Mouse (Mus musculus): ENCODE measurements around the gene Ppig. TPM values are rescaled to one million over a fixed set of nuclear protein-coding genes. Genes with fewer than 3 reads are reported as not detected.

Ppig gene
- 88.9 TPM for total RNA-seq (2023)

GRCm38 (mm10) chr2:69722273-69722649 lies at the start of gene Ppig:
Ppig (plus strand) TSS chr2:69722545.

GRCm38 (mm10) chr2:69712981-69713625 lies 9.2 kb upstream of the Ppig start, which contains the start of gene Fastkd1:
Fastkd1 (minus strand) TSS chr2:69713516.

DNA sequence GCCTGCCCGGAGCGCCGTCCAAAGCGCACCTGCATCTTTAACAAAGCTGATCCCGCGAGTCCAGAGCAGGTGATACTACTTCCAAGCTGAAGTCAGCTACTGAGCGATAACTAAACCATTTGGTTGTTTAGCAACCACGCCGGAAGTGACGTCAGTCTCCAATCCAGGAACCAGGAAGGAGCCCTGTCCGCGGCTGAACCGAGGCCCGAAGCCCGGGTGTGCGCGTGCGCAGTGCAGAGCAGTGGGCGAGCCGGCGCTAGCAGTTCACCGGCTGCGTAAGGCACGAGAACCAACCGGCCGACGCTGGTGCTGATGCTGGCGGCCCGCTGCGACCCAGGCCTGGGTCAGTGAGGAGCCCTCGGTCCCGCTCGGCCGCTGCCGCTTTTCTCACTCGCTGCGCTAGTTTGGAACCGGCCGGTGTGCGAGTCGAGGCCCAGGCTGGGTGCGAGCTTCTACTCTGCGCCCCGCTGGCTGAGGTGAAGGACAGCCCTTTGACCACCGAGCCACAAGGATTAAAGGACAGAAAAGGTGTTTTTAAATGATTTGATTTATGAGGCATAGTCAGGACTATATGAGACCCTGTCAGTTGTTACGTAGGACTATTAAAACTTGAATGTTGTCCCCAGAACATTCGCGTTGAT lies 67.2 kb downstream of the Ppig start, which contains the start of the genes Ccdc173 and Phospho2:
Ccdc173 (minus strand) TSS at position 147 of the 641 bp plus-strand sequence.
Phospho2 (plus strand) TSS at position 195 of the 641 bp plus-strand sequence.

Other genes with a start within 250 kb of the Ppig start
- not detected for gene Lrp2, start 136.5 kb upstream of the Ppig start, total RNA-seq (2023)
- gene Bbs5, start 75.4 kb upstream of the Ppig start, total RNA-seq (2023) = 1.2 TPM
- 0.64 TPM for gene Klhl41, start 52.4 kb upstream of the Ppig start, total RNA-seq (2023)
- 18.5 TPM for gene Fastkd1, start 9.0 kb upstream of the Ppig start, total RNA-seq (2023)
- gene Ccdc173, start 67.0 kb downstream of the Ppig start, total RNA-seq (2023) = 4.1 TPM
- 22.1 TPM for gene Phospho2, start 67.1 kb downstream of the Ppig start, total RNA-seq (2023)
- not detected for gene Klhl23, start 99.4 kb downstream of the Ppig start, total RNA-seq (2023)
- gene Ssb, start 139.0 kb downstream of the Ppig start, total RNA-seq (2023) = 190 TPM
- gene Mettl5, start 163.1 kb downstream of the Ppig start, total RNA-seq (2023) = 17.8 TPM
- 58.9 TPM for gene Ubr3, start 174.7 kb downstream of the Ppig start, total RNA-seq (2023)

Measured in CD8-positive naive resting alpha-beta T cell, adult 57 days (primary cell).